Mouse (Mus musculus) stomach, postnatal 0 days (tissue): ENCODE data around the gene Syne4.

Experiments used
- CTCF ChIP-seq: IDR thresholded peaks from 2 replicates; pipeline ENCODE4 v1.5.1; 2016; ENCODE audit warnings: antibody characterized with exemption, low read depth, mild to moderate bottlenecking, moderate library complexity
- EP300 ChIP-seq: optimal IDR thresholded peaks from 2 replicates; pipeline ENCODE3; 2016; ENCODE audit warnings: antibody characterized with exemption

DNA sequence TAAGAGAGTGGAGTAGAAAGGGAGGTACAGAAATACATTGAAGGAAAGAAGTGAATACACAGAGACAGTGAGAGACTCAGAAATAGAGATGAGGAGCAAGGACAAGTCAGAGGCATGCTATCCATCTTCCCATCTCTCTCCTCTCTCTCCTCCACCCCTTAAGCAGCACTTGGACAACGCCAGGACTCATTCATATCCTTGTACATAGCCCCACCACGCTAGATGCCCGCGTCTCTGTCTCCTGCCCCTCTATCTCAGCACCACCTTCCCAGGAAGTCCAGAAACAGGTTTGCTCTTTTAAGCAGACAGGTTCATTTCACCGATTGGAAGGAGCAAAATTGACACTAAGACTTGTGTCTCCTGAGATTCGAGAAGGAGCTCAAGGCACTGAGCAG, 48.7 kb downstream of the Syne4 start:
- TF ChIP-seq EP300 (no peak), CTCF (no peak)
